Mouse (Mus musculus) kidney, embryonic 14.5 days (tissue): ENCODE measurements around the gene Wdr13. TPM values are rescaled to one million over a fixed set of nuclear protein-coding genes. Genes with fewer than 3 reads are reported as not detected.

Experiments used
- polyA plus RNA-seq: library from polyadenylated mRNA; unstranded; fragments of >200 nt; fragmentation: Nextera tagmentation; extraction: Ambion mirVana; gene quantifications from 2 replicates; pipeline ENCODE4 v1.2.1, GENCODE M21; 2014

Gene Wdr13
- polyA plus RNA-seq, 1 experiment from 2014 or later, result 21.3 TPM

Other genes starting within 250 kb of the Wdr13 start
- 12.6 and 14.1 TPM in 2 replicates for gene Slc35a2, start 248.9 kb downstream of the Wdr13 start, polyA plus RNA-seq
- gene Pqbp1, start 233.6 kb downstream of the Wdr13 start, polyA plus RNA-seq, result 102 and 113 TPM in 2 replicates
- 173 and 218 TPM in 2 replicates for gene Timm17b, start 233.5 kb downstream of the Wdr13 start, polyA plus RNA-seq
- gene Gm10491, start 225.1 kb downstream of the Wdr13 start, polyA plus RNA-seq, result not detected in 2 replicates
- not detected in 2 replicates for gene Gm10490, start 223.3 kb downstream of the Wdr13 start, polyA plus RNA-seq
- 0.09 and 0.14 TPM in 2 replicates for gene Pcsk1n, start 213.1 kb downstream of the Wdr13 start, polyA plus RNA-seq
- not detected in 2 replicates for gene Eras, start 204.3 kb downstream of the Wdr13 start, polyA plus RNA-seq
- gene Hdac6, start 185.0 kb downstream of the Wdr13 start, polyA plus RNA-seq, result 28.7 and 51.3 TPM in 2 replicates
- 0.49 and 0.53 TPM in 2 replicates for gene Gata1, start 154.8 kb downstream of the Wdr13 start, polyA plus RNA-seq
- gene Glod5, start 114.4 kb downstream of the Wdr13 start, polyA plus RNA-seq, result not detected in 2 replicates
- 52.0 and 79.3 TPM in 2 replicates for gene Suv39h1, start 58.1 kb downstream of the Wdr13 start, polyA plus RNA-seq
- 0.27 and 0.51 TPM in 2 replicates for gene Was, start 42.4 kb downstream of the Wdr13 start, polyA plus RNA-seq
- gene Rbm3, start 13.0 kb upstream of the Wdr13 start, polyA plus RNA-seq, result 606 and 668 TPM in 2 replicates
- 9.3 and 12.1 TPM in 2 replicates for gene Tbc1d25, start 43.3 kb upstream of the Wdr13 start, polyA plus RNA-seq
- 20.8 and 37.6 TPM in 2 replicates for gene Ebp, start 60.6 kb upstream of the Wdr13 start, polyA plus RNA-seq
- gene Porcn, start 73.6 kb upstream of the Wdr13 start, polyA plus RNA-seq, result 7.1 and 8.1 TPM in 2 replicates
- gene Ftsj1, start 119.5 kb upstream of the Wdr13 start, polyA plus RNA-seq, result 35.6 and 42.0 TPM in 2 replicates
- gene Slc38a5, start 138.2 kb upstream of the Wdr13 start, polyA plus RNA-seq, result 1.3 and 2.5 TPM in 2 replicates
- gene Ssxb10, start 194.5 kb upstream of the Wdr13 start, polyA plus RNA-seq, result not detected in 2 replicates
- not detected in 2 replicates for gene Ssxb9, start 234.1 kb upstream of the Wdr13 start, polyA plus RNA-seq